Mouse (Mus musculus) heart, embryonic 16.5 days (tissue): ENCODE measurements around the gene Vmn1r17. TPM values are rescaled to one million over a fixed set of nuclear protein-coding genes. Genes with fewer than 3 reads are reported as not detected.

ENCODE experiments used
- polyA plus RNA-seq: library from polyadenylated mRNA; unstranded; fragments of >200 nt; fragmentation: Nextera tagmentation; extraction: Ambion mirVana; gene quantifications from 2 replicates; pipeline ENCODE4 v1.2.1, GENCODE M21; 2015

Vmn1r17 gene
- polyA plus RNA-seq, 1 experiment from 2014 or later, result not detected

Other genes with a start within 250 kb of the Vmn1r17 start
- gene Vmn1r11, start 230.3 kb downstream of the Vmn1r17 start, polyA plus RNA-seq, result not detected in 2 replicates
- gene Vmn1r12, start 206.8 kb downstream of the Vmn1r17 start, polyA plus RNA-seq, result not detected in 2 replicates
- not detected in 2 replicates for gene Vmn1r13, start 160.4 kb downstream of the Vmn1r17 start, polyA plus RNA-seq
- not detected in 2 replicates for gene Vmn1r14, start 132.0 kb downstream of the Vmn1r17 start, polyA plus RNA-seq
- gene Vmn1r15, start 105.8 kb downstream of the Vmn1r17 start, polyA plus RNA-seq, result not detected in 2 replicates
- not detected in 2 replicates for gene Vmn1r16, start 34.2 kb downstream of the Vmn1r17 start, polyA plus RNA-seq
- not detected in 2 replicates for gene Vmn1r18, start 32.1 kb upstream of the Vmn1r17 start, polyA plus RNA-seq
- not detected in 2 replicates for gene Vmn1r19, start 40.1 kb upstream of the Vmn1r17 start, polyA plus RNA-seq
- not detected in 2 replicates for gene Vmn1r20, start 65.2 kb upstream of the Vmn1r17 start, polyA plus RNA-seq
- 12.2 and 15.7 TPM in 2 replicates for gene Ppm1k, start 171.7 kb upstream of the Vmn1r17 start, polyA plus RNA-seq
- gene Herc6, start 217.3 kb upstream of the Vmn1r17 start, polyA plus RNA-seq, result 4.2 and 6.6 TPM in 2 replicates